Mouse (Mus musculus) activated CD4-positive, CD25-positive, alpha-beta regulatory T cell, adult 9 weeks (primary cell): Measurements from ENCODE around the gene Gm20888. TPM values are rescaled to one million over a fixed set of nuclear protein-coding genes. Genes with fewer than 3 reads are reported as not detected.

Experiments used
- polyA plus RNA-seq: library from polyadenylated mRNA; unstranded; fragments of 100-300 nt; shearing (Covaris generic); gene quantifications from one replicate; pipeline ENCODE4 v1.2.1, GENCODE M21; 2017

The Gm20888 gene
- polyA plus RNA-seq: not detected

DNA sequence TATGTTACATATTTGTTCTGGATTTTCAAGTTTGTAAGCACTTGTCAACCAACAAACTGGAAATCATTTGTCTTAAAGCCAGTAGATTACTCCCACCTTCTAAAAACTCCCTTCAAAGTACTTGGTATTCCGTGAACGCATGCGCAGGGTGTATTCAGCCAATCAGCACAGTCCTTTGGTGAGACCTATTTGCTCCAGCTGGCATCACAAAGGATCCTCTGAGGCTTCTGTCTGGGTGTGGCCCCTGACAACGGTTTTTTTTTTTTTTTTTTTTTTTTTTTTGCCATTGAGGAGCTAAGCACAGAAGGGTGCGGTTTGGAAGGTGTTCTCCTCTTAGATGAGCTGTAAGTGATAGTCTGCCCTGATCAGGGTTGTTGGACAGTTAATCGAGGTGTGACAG is at the start of gene Gm20888:
Gene Gm20888 (plus strand): TSS at position 301 of the 400 bp plus-strand sequence.

Other genes with a start within 250 kb of the Gm20888 start
- not detected for gene Gm21118, start 168.2 kb upstream of the Gm20888 start, polyA plus RNA-seq
- gene Gm29423, start 138.6 kb upstream of the Gm20888 start, polyA plus RNA-seq: not detected
- not detected for gene Gm29644, start 138.5 kb upstream of the Gm20888 start, polyA plus RNA-seq